Mouse (Mus musculus): ENCODE data around the gene Dgkz. TPM values are rescaled to one million over a fixed set of nuclear protein-coding genes. Genes with fewer than 3 reads are reported as not detected.

Gene Dgkz
- polyA plus RNA-seq (2014; fragmentation: Nextera tagmentation; extraction: Ambion mirVana), result 81.4 and 85.9 TPM in 2 replicates

DNA sequence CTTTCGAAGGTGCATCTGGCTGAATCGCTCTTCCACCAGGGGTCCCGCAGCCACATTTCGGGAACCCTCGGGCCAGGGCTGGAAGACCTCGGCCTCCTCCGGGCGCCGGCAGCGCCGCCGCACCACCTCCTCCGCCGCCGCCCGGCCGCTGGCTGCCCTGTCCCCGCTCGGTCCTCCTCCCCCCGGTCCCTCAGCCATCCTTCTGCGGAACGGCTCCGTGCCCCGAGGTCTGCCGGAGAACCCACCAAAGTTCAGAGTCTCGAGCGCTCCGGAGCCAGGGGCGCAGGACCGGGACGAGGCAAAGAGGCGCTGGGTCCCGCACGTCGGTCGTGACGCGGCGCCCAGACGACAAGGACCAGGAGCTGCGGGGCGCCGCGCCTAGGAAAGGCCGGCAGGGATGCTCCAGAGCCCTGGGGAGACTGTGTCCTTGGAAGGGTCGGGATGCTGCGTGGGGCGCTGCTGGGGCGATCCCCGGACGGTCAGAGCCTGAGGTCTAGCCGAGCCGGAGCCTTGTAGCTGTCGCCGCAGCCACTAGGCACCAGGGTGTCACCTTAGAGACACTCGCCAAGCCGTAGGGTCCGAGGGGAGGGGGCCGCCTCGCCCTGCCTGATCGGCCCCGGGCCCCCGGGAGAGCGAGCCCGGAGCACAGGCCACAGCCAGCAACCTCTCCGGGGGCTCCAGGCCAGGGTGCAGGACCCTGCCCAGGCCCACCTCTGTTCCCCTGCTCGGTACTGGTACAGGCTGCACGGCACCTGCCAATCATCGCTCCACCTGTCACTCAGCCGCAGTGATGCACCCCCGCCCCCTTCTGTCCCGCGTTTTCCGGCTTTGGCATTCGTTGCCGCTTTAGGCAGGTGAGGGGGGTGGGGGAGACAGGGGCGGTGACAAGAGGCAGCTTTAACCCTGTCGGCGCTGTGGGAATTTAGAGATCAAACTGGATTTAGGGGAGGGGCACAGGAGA lies at the start of gene Dgkz:
Gene Dgkz (minus strand): TSS at position 284 of the 961 bp plus-strand sequence.
- Histone ChIP-seq H3K27me3 (replicated peaks; ENCODE audit: control insufficient read depth, insufficient read depth, low read length) (peaks cover 86% of the 10 kb centered on the region), H3K27ac (ENCODE audit: low read depth, low read length) (no peak within 1 kb of the TSS), H3K36me3 (ENCODE audit: control insufficient read depth, insufficient read depth, low read length) (no peaks in the 10 kb centered on the region), H3K9ac (ENCODE audit: low read depth, low read length) (0 out of 2 replicates have a peak within 1 kb of the TSS, but pooled peaks have one; percentile 2), H3K4me3 (ENCODE audit: low read depth, low read length) (peak within 1 kb of the TSS; percentile 46), H3K4me1 (replicated peaks; ENCODE audit: control insufficient read depth, insufficient read depth, low read length) (peaks cover 31% of the 10 kb centered on the region), H3K9me3 (ENCODE audit: control insufficient read depth, low read length) (no peaks in the 10 kb centered on the region), H3K4me2 (peak within 1 kb of the TSS; percentile 69)
- WGBS, result 3% methylated on average over 75 of the region's 79 CpGs
- 0 out of 2 replicates have a peak, but pooled peaks have one; percentile 29 for ATAC-seq (replicated peaks; ENCODE audit: low FRiP score)
- no peak for DNase-seq (ENCODE audit: low spot score)

DNA sequence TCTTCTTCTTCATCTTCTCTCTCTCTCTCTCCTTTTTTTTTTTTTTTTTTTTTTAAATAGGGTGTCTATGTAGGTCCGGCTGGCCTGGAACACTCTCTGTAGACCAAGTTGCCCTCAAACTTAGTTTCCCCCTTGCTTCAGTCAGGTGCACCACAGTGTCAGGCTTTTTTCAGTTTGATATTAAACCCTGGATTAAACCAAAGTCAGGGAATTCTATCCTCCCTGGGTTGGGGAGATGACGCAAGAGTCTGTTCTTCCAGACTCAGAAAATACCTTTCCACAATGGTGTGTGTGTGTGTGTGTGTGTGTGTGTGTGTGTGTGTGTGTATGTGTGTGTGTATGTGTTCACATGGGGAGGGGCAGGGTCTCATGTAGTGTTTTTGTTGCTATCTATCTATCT lies 49.5 kb upstream of the Dgkz start:
- H3K4me1 ChIP-seq (replicated peaks; ENCODE audit: control insufficient read depth, insufficient read depth, low read length), result peaks cover 11% of the 10 kb centered on the region
- H3K27ac ChIP-seq (ENCODE audit: low read depth, low read length), result no peak overlapping the region
- ATAC-seq (replicated peaks; ENCODE audit: low FRiP score) (no peak), DNase-seq (ENCODE audit: low spot score) (no peak)
- no peaks in the 10 kb centered on the region for H3K36me3 ChIP-seq (ENCODE audit: control insufficient read depth, insufficient read depth, low read length)
- no peaks in the 10 kb centered on the region for H3K9me3 ChIP-seq (ENCODE audit: control insufficient read depth, low read length)
- WGBS, result 72% methylated on average over 2 of the region's 2 CpGs
- no peak overlapping the region for H3K4me3 ChIP-seq (ENCODE audit: low read depth, low read length)
- peaks cover 20% of the 10 kb centered on the region for H3K27me3 ChIP-seq (replicated peaks; ENCODE audit: control insufficient read depth, insufficient read depth, low read length)
- H3K9ac ChIP-seq (ENCODE audit: low read depth, low read length), result no peak overlapping the region
- H3K4me2 ChIP-seq, result no peak overlapping the region

DNA sequence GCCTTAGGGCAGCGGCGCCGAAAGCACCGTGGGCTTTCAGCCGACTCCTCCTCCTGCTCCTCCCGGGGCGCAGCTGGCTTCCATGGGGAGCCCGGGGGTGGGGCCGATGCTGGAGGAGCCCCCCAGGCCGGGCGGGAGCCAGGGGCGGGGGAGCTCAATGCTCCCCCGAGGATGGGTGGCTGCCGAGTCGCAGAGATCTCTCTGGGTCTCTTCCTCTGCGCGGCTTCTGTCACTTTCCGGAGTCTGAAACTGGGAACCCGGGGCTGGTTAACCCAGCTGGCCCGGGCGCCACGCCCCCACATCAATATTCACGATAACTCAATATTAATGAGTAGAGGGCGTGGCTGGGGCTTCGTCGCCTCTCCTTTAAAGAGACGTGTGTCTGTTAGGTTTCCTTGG lies 48.6 kb upstream of the Dgkz start, which contains the start of gene Creb3l1:
Gene Creb3l1 (minus strand): TSS at position 229 of the 399 bp plus-strand sequence.
- ATAC-seq (replicated peaks; ENCODE audit: low FRiP score) (peak; percentile 29; the same call in 1 of the 2 replicates), DNase-seq (ENCODE audit: low spot score) (peak; percentile 70)
- Histone ChIP-seq H3K27ac (ENCODE audit: low read depth, low read length) (no peak within 1 kb of the TSS; the same call in 1 of the 2 replicates), H3K9me3 (ENCODE audit: control insufficient read depth, low read length) (no peaks in the 10 kb centered on the region), H3K4me3 (ENCODE audit: low read depth, low read length) (peak within 1 kb of the TSS; percentile 72), H3K27me3 (replicated peaks; ENCODE audit: control insufficient read depth, insufficient read depth, low read length) (peaks cover 20% of the 10 kb centered on the region), H3K36me3 (ENCODE audit: control insufficient read depth, insufficient read depth, low read length) (no peaks in the 10 kb centered on the region), H3K9ac (ENCODE audit: low read depth, low read length) (peak within 1 kb of the TSS; percentile 50), H3K4me1 (replicated peaks; ENCODE audit: control insufficient read depth, insufficient read depth, low read length) (peaks cover 11% of the 10 kb centered on the region), H3K4me2 (peak within 1 kb of the TSS; percentile 99)
- WGBS, result 1% methylated on average over 26 of the region's 27 CpGs

DNA sequence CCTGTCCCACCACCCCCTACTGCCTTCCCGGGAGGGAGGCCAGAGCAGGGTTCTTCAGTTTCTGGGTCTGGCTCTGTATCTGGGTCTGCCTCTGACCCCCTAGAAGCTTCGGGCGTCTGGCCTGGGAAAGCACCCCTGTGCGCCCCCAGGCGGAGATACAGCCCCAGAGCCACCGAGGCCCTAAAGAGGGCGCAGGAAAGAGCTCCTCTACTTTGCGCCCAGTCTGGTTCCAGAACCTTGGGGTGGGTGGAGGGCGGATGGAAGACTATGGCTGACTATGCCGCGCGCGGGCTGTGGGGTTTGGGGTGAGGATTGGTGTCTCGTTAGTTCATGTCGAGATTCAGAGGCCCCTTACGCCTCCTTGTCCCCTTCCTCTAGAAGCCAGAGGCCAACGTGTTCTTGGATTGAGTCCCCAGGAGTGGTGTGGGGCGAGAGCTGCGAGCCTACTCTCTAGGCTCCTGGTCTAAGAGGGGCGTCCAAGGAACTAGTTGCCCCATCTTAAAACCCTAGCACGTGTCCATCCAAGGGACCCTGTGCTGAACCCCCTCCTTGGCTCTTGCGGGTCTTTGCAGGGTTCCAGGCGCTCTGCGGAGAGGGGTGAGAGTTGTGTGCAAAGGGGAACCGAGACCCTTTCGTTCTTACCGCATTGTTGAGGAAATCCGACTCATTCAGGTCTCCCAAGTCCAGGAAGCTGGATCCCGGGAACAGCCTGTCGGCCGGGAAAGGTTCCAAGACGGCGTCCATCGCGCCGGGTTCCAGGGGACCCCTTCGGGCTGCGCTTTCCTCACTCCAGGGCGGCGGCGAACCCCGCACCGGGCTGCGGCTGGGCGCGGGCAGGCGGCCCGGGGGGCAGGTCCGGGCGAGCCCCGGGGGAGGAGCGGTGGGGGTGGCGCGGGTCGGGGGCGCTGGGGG lies 48.0 kb upstream of the Dgkz start:
- Histone ChIP-seq H3K9me3 (ENCODE audit: control insufficient read depth, low read length) (no peaks in the 10 kb centered on the region), H3K27me3 (replicated peaks; ENCODE audit: control insufficient read depth, insufficient read depth, low read length) (peaks cover 20% of the 10 kb centered on the region), H3K4me1 (replicated peaks; ENCODE audit: control insufficient read depth, insufficient read depth, low read length) (peaks cover 11% of the 10 kb centered on the region), H3K4me3 (ENCODE audit: low read depth, low read length) (peak overlapping the region; percentile 72), H3K27ac (ENCODE audit: low read depth, low read length) (no peak overlapping the region; the same call in 1 of the 2 replicates), H3K9ac (ENCODE audit: low read depth, low read length) (peak overlapping the region; percentile 50), H3K36me3 (ENCODE audit: control insufficient read depth, insufficient read depth, low read length) (no peaks in the 10 kb centered on the region), H3K4me2 (peak overlapping the region; percentile 99)
- WGBS, result 4% methylated on average over 54 of the region's 56 CpGs
- ATAC-seq (replicated peaks; ENCODE audit: low FRiP score) (peak; percentile 29; the same call in 1 of the 2 replicates), DNase-seq (ENCODE audit: low spot score) (peak; percentile 54)

DNA sequence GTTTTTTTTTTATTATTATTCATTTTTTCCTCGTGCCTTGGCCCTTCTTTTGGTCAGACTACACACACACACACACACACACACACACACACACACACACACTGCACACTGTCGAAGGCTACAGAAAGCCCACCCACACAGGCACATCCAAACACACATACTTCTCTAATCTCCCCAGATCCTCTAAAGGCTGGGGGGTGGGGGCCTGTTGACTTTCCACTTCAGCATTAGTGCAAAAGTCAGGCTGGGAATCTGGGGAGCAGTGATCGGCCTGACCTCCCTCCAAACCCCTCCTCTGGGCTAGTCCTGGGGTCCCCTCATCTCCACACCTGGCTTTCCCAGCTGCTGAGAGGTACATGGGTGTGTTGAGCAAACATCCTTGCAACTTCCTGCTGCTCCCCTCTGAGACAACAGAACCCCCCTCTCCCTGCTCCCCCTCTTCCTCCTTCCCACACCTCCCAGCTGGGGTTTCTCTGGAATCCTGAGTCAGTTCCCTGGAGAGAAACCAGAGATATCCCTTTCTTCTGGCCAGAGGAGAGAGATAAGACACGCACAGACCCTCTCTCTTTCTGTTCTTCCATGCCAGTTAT lies 45.1 kb upstream of the Dgkz start:
- ATAC-seq (replicated peaks; ENCODE audit: low FRiP score) (no peak), DNase-seq (ENCODE audit: low spot score) (no peak)
- H3K27ac ChIP-seq (ENCODE audit: low read depth, low read length), result no peak overlapping the region
- no peak overlapping the region for H3K4me3 ChIP-seq (ENCODE audit: low read depth, low read length)
- peaks cover 20% of the 10 kb centered on the region for H3K27me3 ChIP-seq (replicated peaks; ENCODE audit: control insufficient read depth, insufficient read depth, low read length)
- H3K9ac ChIP-seq (ENCODE audit: low read depth, low read length), result no peak overlapping the region
- H3K4me2 ChIP-seq, result no peak overlapping the region
- H3K36me3 ChIP-seq (ENCODE audit: control insufficient read depth, insufficient read depth, low read length), result no peaks in the 10 kb centered on the region
- 30% methylated on average over 4 of the region's 4 CpGs for WGBS
- H3K4me1 ChIP-seq (replicated peaks; ENCODE audit: control insufficient read depth, insufficient read depth, low read length), result peaks cover 6% of the 10 kb centered on the region
- H3K9me3 ChIP-seq (ENCODE audit: control insufficient read depth, low read length), result no peaks in the 10 kb centered on the region

DNA sequence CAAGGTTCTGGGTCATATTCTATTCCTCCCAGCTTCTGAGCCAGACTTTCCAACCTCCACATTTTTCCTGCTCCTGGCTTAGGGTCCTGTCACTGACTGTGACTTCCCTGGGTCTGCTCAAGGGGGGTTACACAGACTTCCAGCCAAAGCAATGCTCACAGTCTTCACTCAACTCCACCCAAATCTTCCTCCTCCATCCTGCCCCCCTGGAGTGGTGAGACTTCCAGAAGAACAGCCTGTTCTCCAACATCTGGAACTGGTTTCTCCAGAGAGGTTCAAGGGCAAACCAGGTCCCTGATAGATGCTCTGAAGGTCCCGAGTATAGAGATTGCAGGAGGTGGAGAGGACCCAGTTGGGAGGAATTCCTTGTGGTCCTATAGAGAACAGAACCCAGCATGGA lies 41.8 kb upstream of the Dgkz start:
- no peak for DNase-seq (ENCODE audit: low spot score)
- Histone ChIP-seq H3K9ac (ENCODE audit: low read depth, low read length) (no peak overlapping the region), H3K4me1 (replicated peaks; ENCODE audit: control insufficient read depth, insufficient read depth, low read length) (peaks cover 8% of the 10 kb centered on the region), H3K27ac (ENCODE audit: low read depth, low read length) (no peak overlapping the region), H3K36me3 (ENCODE audit: control insufficient read depth, insufficient read depth, low read length) (no peaks in the 10 kb centered on the region), H3K27me3 (replicated peaks; ENCODE audit: control insufficient read depth, insufficient read depth, low read length) (peaks cover 7% of the 10 kb centered on the region), H3K4me2 (no peak overlapping the region), H3K4me3 (ENCODE audit: low read depth, low read length) (no peak overlapping the region), H3K9me3 (ENCODE audit: control insufficient read depth, low read length) (no peaks in the 10 kb centered on the region)
- ATAC-seq (replicated peaks; ENCODE audit: low FRiP score), result no peak
- WGBS, result 69% methylated on average over 1 of the region's 1 CpGs

DNA sequence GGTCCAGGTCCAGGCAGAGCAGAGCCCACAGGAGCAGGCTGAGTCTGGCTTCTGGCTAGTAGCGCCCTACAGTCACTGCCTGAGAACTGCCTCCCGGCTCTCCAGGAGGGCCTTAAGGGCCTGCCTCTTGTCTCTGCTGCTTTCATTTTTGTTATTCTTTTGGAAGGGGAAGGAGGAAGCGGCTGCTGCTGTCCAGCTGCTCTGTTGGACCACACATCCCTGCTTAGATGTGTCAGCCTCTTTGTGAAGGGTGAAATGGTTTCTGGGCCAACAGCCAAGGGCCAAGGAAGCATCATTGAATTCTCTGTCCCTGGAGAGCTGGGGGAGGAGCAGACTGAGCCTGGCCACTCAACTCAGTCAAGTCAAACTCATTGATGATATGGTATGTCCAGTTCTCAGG lies 41.3 kb upstream of the Dgkz start:
- H3K27me3 ChIP-seq (replicated peaks; ENCODE audit: control insufficient read depth, insufficient read depth, low read length), result peaks cover 3% of the 10 kb centered on the region
- H3K9me3 ChIP-seq (ENCODE audit: control insufficient read depth, low read length), result no peaks in the 10 kb centered on the region
- WGBS, result 52% methylated on average over 3 of the region's 3 CpGs
- no peaks in the 10 kb centered on the region for H3K36me3 ChIP-seq (ENCODE audit: control insufficient read depth, insufficient read depth, low read length)
- DNase-seq (ENCODE audit: low spot score), result no peak
- no peak overlapping the region for H3K27ac ChIP-seq (ENCODE audit: low read depth, low read length)
- H3K4me1 ChIP-seq (replicated peaks; ENCODE audit: control insufficient read depth, insufficient read depth, low read length), result peaks cover 11% of the 10 kb centered on the region
- no peak overlapping the region for H3K4me3 ChIP-seq (ENCODE audit: low read depth, low read length)
- H3K9ac ChIP-seq (ENCODE audit: low read depth, low read length), result no peak overlapping the region
- no peak overlapping the region for H3K4me2 ChIP-seq
- no peak for ATAC-seq (replicated peaks; ENCODE audit: low FRiP score)

DNA sequence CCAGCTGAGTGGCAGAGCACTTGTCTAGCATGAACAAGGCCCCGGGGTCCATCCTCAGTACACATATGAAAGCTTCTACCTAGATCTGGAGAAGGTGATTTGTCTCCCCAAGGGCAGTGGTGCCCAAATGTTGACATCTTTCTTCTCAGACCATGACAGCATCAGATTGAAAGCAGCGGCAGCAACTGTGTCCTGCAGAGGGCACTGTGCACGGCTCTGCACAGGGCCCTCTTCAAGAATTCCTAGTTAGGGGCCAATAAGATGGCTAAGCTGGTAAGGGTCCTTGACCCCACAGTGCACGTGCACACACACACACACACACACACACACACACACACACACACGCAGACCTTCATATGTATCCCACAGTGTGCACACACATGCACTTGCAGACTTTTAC lies 39.2 kb upstream of the Dgkz start:
- 75% methylated on average over 5 of the region's 5 CpGs for WGBS
- Histone ChIP-seq H3K9ac (ENCODE audit: low read depth, low read length) (no peak overlapping the region), H3K4me3 (ENCODE audit: low read depth, low read length) (no peak overlapping the region), H3K4me1 (replicated peaks; ENCODE audit: control insufficient read depth, insufficient read depth, low read length) (peaks cover 11% of the 10 kb centered on the region; the same call in 1 of the 2 replicates), H3K36me3 (ENCODE audit: control insufficient read depth, insufficient read depth, low read length) (no peaks in the 10 kb centered on the region), H3K4me2 (no peak overlapping the region), H3K9me3 (ENCODE audit: control insufficient read depth, low read length) (no peaks in the 10 kb centered on the region), H3K27me3 (replicated peaks; ENCODE audit: control insufficient read depth, insufficient read depth, low read length) (no peaks in the 10 kb centered on the region; the same call in 1 of the 2 replicates), H3K27ac (ENCODE audit: low read depth, low read length) (no peak overlapping the region)
- DNase-seq (ENCODE audit: low spot score) (no peak), ATAC-seq (replicated peaks; ENCODE audit: low FRiP score) (no peak)
